Mouse (Mus musculus) liver, embryonic 13.5 days (tissue): ENCODE measurements at regions not wholly inside any gene's neighbourhood (a gene's known extent, or its start where the extent isn't known, plus 50 kb on each side); places are given as distances from the start of the nearest gene placed in this dataset.
"Not testable (repeated sequence)": the region's sequence is repeated elsewhere in the genome, so short reads cannot be mapped to it uniquely, and the experiment has no call there.

ENCODE experiments used
- ATAC-seq: fragments of 200-750 bp; cut with Nextera tagmentation; 2 replicates; pipeline ENCODE4 v1.8.0; 2017; ENCODE audit warnings: low read depth, mild to moderate bottlenecking, moderate number of reproducible peaks, moderate library complexity
- DNase-seq: peaks from one replicate; pipeline ENCODE4 v3.0.0; 2022
- H3K27ac ChIP-seq: fragments of 300-500 bp; sonication (generic); 2 replicates; pipeline ENCODE4 v1.5.1; 2015; ENCODE audit warnings: moderate library complexity, mild to moderate bottlenecking, inconsistent platforms
- H3K27me3 ChIP-seq: fragments of 300-500 bp; sonication (generic); 2 replicates; pipeline ENCODE4 v1.6.1; 2015; ENCODE audit warnings: mild to moderate bottlenecking, inconsistent platforms
- H3K36me3 ChIP-seq: fragments of 300-500 bp; sonication (generic); 2 replicates; pipeline ENCODE4 v1.6.1; 2015; ENCODE audit warnings: mild to moderate bottlenecking, inconsistent platforms
- H3K4me1 ChIP-seq: fragments of 300-500 bp; sonication (generic); replicated peaks from 2 replicates; pipeline ENCODE4 v1.6.1; 2015; ENCODE audit warnings: inconsistent platforms
- H3K4me2 ChIP-seq: fragments of 300-500 bp; sonication (generic); 2 replicates; pipeline ENCODE4 v1.6.1; 2015; ENCODE audit warnings: inconsistent platforms, mild to moderate bottlenecking, moderate library complexity
- H3K4me3 ChIP-seq: fragments of 300-500 bp; sonication (generic); replicated peaks from 2 replicates; pipeline ENCODE4 v1.5.1; 2015; ENCODE audit warnings: mild to moderate bottlenecking, inconsistent platforms
- H3K9ac ChIP-seq: fragments of 300-500 bp; sonication (generic); 2 replicates; pipeline ENCODE4 v1.6.1; 2015; ENCODE audit warnings: mild to moderate bottlenecking, inconsistent platforms
- H3K9me3 ChIP-seq: fragments of 300-500 bp; sonication (generic); replicated peaks from 2 replicates; pipeline ENCODE4 v1.6.1; 2016; ENCODE audit warnings: inconsistent platforms
- WGBS: fragments of 180-500 bp; shearing (Covaris S2); methylation state at CpG from one replicate; pipeline ENCODE4 v1.1.7; 2015; ENCODE audit not compliant: insufficient replicate concordance; 5-methylcytosine and 5-hydroxymethylcytosine counted together

GRCm38 (mm10) chr12:113911770-113912169, 368.1 kb downstream of the Adam6a start:
- DNase-seq (no peak), ATAC-seq (no peak)
- 33% methylated on average over 3 of the region's 3 CpGs for WGBS
- Histone ChIP-seq H3K4me3 (no peak overlapping the region), H3K4me2 (no peak overlapping the region), H3K27ac (no peak overlapping the region), H3K4me1 (no peaks in the 10 kb centered on the region), H3K9me3 (no peaks in the 10 kb centered on the region), H3K9ac (no peak overlapping the region), H3K27me3 (no peaks in the 10 kb centered on the region), H3K36me3 (no peaks in the 10 kb centered on the region)

GRCm38 (mm10) chr12:113940721-113941120, 397.0 kb downstream of the Adam6a start:
- H3K27ac ChIP-seq: no peak overlapping the region
- H3K27me3 ChIP-seq: no peaks in the 10 kb centered on the region
- ATAC-seq: no peak
- no peaks in the 10 kb centered on the region for H3K36me3 ChIP-seq
- no peak overlapping the region for H3K4me3 ChIP-seq
- H3K4me1 ChIP-seq: no peaks in the 10 kb centered on the region
- no peak overlapping the region for H3K9ac ChIP-seq
- no peaks in the 10 kb centered on the region for H3K9me3 ChIP-seq
- DNase-seq: no peak
- H3K4me2 ChIP-seq: no peak overlapping the region

- H3K9me3 ChIP-seq, ATAC-seq, H3K36me3 ChIP-seq, H3K4me3 ChIP-seq, H3K27me3 ChIP-seq, DNase-seq, H3K9ac ChIP-seq, H3K4me2 ChIP-seq, H3K27ac ChIP-seq, H3K4me1 ChIP-seq: not testable (repeated sequence)
- 47% methylated on average over 1 of the region's 1 CpGs for WGBS
Measured at GRCm38 (mm10) chr12:113943661-113944327, 400.1 kb downstream of the Adam6a start.

- 68% methylated on average over 1 of the region's 1 CpGs for WGBS
Measured at GRCm38 (mm10) chr12:113945786-113946185, 402.1 kb downstream of the Adam6a start.

GRCm38 (mm10) chr12:113948017-113948416, 404.3 kb downstream of the Adam6a start:
- WGBS: 12% methylated on average over 4 of the region's 4 CpGs
- ATAC-seq, H3K4me3 ChIP-seq, DNase-seq, H3K9me3 ChIP-seq, H3K27me3 ChIP-seq, H3K4me1 ChIP-seq, H3K36me3 ChIP-seq, H3K9ac ChIP-seq, H3K4me2 ChIP-seq, H3K27ac ChIP-seq: not testable (repeated sequence)

More at GRCm38 (mm10) chr12:113945786-113946185, 402.1 kb downstream of the Adam6a start:
- H3K9me3 ChIP-seq, ATAC-seq, H3K9ac ChIP-seq, H3K4me2 ChIP-seq, H3K27ac ChIP-seq, H3K4me1 ChIP-seq, H3K27me3 ChIP-seq, H3K36me3 ChIP-seq, DNase-seq, H3K4me3 ChIP-seq: not testable (repeated sequence)

- no peaks in the 10 kb centered on the region for H3K36me3 ChIP-seq
- H3K4me2 ChIP-seq: no peak overlapping the region
- DNase-seq (no peak), ATAC-seq (no peak)
- WGBS: 58% methylated on average over 6 of the region's 6 CpGs
- no peak overlapping the region for H3K27ac ChIP-seq
- no peaks in the 10 kb centered on the region; the same call in 1 of the 2 replicates for H3K9me3 ChIP-seq
- no peak overlapping the region for H3K4me3 ChIP-seq
- H3K4me1 ChIP-seq: no peaks in the 10 kb centered on the region
- no peak overlapping the region for H3K9ac ChIP-seq
- no peaks in the 10 kb centered on the region for H3K27me3 ChIP-seq
Measured at GRCm38 (mm10) chr12:113974271-113974670, 430.6 kb downstream of the Adam6a start.

GRCm38 (mm10) chr12:113981613-113982012, 437.9 kb downstream of the Adam6a start:
- peak; percentile 1 for DNase-seq

GRCm38 (mm10) chr12:113987233-113987990, 443.7 kb downstream of the Adam6a start:
- WGBS: 48% methylated on average over 5 of the region's 5 CpGs
- H3K27ac ChIP-seq: no peak overlapping the region
- ATAC-seq (no peak), DNase-seq (no peak)
- H3K9ac ChIP-seq: no peak overlapping the region
- no peaks in the 10 kb centered on the region for H3K36me3 ChIP-seq
- no peaks in the 10 kb centered on the region for H3K4me1 ChIP-seq
- H3K27me3 ChIP-seq: no peaks in the 10 kb centered on the region
- no peak overlapping the region for H3K4me3 ChIP-seq
- H3K4me2 ChIP-seq: no peak overlapping the region
- H3K9me3 ChIP-seq: no peaks in the 10 kb centered on the region

More at GRCm38 (mm10) chr12:113981613-113982012, 437.9 kb downstream of the Adam6a start:
- 28% methylated on average over 10 of the region's 10 CpGs for WGBS
- not testable (repeated sequence) for H3K4me3 ChIP-seq, H3K4me2 ChIP-seq, ATAC-seq, H3K27me3 ChIP-seq, H3K9me3 ChIP-seq, H3K36me3 ChIP-seq, H3K9ac ChIP-seq, H3K4me1 ChIP-seq, H3K27ac ChIP-seq

- 59% methylated on average over 2 of the region's 2 CpGs for WGBS
- Histone ChIP-seq H3K27me3 (no peaks in the 10 kb centered on the region), H3K9ac (no peak overlapping the region), H3K4me3 (no peak overlapping the region), H3K9me3 (no peaks in the 10 kb centered on the region), H3K4me1 (no peaks in the 10 kb centered on the region), H3K36me3 (no peaks in the 10 kb centered on the region), H3K4me2 (no peak overlapping the region), H3K27ac (no peak overlapping the region)
- no peak for DNase-seq
- no peak for ATAC-seq
Measured at GRCm38 (mm10) chr12:113992425-113992824, 448.7 kb downstream of the Adam6a start.

- H3K4me1 ChIP-seq, H3K36me3 ChIP-seq, H3K27me3 ChIP-seq, H3K9ac ChIP-seq, H3K4me2 ChIP-seq, H3K27ac ChIP-seq, H3K9me3 ChIP-seq, DNase-seq, H3K4me3 ChIP-seq, ATAC-seq: not testable (repeated sequence)
- WGBS: 24% methylated on average over 3 of the region's 3 CpGs
Measured at GRCm38 (mm10) chr12:113994284-113994683, 450.6 kb downstream of the Adam6a start.

- H3K4me1 ChIP-seq, H3K27ac ChIP-seq, H3K9me3 ChIP-seq, H3K4me2 ChIP-seq, H3K4me3 ChIP-seq, H3K36me3 ChIP-seq, H3K9ac ChIP-seq, DNase-seq, H3K27me3 ChIP-seq, ATAC-seq: not testable (repeated sequence)
Measured at GRCm38 (mm10) chr12:114008491-114008890, 464.8 kb downstream of the Adam6a start.

GRCm38 (mm10) chr12:114009391-114009790, 465.7 kb downstream of the Adam6a start:
- H3K4me1 ChIP-seq: no peaks in the 10 kb centered on the region
- no peak overlapping the region for H3K9ac ChIP-seq
- H3K27me3 ChIP-seq: no peaks in the 10 kb centered on the region
- H3K9me3 ChIP-seq: no peaks in the 10 kb centered on the region
- ATAC-seq (no peak), DNase-seq (no peak)
- WGBS: 42% methylated on average over 2 of the region's 2 CpGs
- H3K27ac ChIP-seq: no peak overlapping the region
- H3K4me2 ChIP-seq: no peak overlapping the region
- H3K36me3 ChIP-seq: no peaks in the 10 kb centered on the region
- no peak overlapping the region for H3K4me3 ChIP-seq
